Mouse (Mus musculus) thymus, adult 2 months (tissue): ENCODE measurements at regions not wholly inside any gene's neighbourhood (a gene's known extent, or its start where the extent isn't known, plus 50 kb on each side); places are given as distances from the start of the nearest gene placed in this dataset.

Experiments used
- CTCF ChIP-seq: fragments of 200-500 bp; IDR thresholded peaks from 2 replicates; pipeline ENCODE4 v1.5.1; 2012; ENCODE audit warnings: mild to moderate bottlenecking, control low read depth, low read length, moderate library complexity, borderline replicate concordance; ENCODE audit not compliant: control insufficient read depth, poor library complexity, insufficient read depth; ENCODE audit errors: extremely low read depth
- POLR2A ChIP-seq: fragments of 200-500 bp; IDR thresholded peaks from 2 replicates; pipeline ENCODE4 v1.6.1; 2012; ENCODE audit warnings: mild to moderate bottlenecking, low read length, control low read depth, moderate library complexity; ENCODE audit not compliant: control insufficient read depth, poor library complexity, insufficient read depth; ENCODE audit errors: extremely low read depth

DNA sequence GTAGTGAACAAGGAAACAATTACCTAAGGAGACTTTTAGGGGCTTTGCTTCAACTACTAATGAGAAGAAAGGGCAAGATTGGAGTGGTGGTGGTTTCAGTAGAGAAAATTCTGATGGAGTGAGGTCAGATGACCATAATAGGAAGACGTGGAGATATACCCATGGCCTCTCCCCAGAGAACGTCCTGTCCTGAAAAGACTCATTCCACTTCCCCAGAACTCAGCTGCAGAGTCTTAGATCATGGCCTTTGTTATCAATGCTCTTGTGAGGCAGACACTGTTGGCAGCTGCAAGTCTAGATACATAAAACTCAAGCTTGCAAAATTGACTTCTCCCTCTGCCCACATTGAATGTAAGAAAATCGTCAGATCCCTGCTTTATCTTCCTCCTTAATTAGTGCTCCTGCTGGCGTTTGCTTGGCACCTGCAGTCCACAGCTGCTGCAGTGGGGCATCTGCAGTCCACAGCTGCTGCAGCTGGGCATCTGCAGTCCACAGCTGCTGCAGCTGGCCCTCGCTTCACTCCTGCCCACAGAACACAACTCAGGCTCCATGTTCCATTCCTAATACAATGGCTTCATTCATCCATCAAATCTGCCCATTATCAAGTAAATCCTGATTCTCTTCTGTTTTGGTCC, 162.5 kb downstream of the Cxcl12 start:
- TF ChIP-seq POLR2A (no peak), CTCF (no peak)
